Mouse (Mus musculus) liver, embryonic 14.5 days (tissue): ENCODE results near the gene Dnmt3a.

Experiments used
- CTCF ChIP-seq: IDR thresholded peaks from 2 replicates; pipeline ENCODE4 v1.5.1; 2016; ENCODE audit warnings: antibody characterized with exemption, low read depth, control low read depth
- EP300 ChIP-seq: IDR thresholded peaks from 2 replicates; pipeline ENCODE4 v1.6.1; 2016; ENCODE audit warnings: antibody characterized with exemption, low read depth

DNA sequence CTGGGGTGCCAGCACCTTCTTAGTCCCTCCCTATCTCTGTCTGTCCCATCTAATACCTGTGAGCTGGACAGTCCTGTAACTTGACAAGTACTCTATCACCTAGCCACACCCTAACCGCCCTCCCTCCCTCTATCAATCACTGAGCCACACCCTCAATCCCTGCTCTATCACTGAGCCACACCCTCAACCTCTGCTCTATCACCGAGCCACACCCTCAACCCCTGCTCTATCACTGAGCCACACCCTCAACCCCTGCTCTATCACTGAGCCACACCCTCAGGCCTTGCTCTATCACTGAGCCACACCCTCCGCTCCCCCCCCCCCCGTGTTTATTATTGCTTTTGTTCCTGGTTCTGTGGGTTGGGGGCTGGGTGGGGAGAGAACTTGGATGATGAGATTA, 10.2 kb upstream of the Dnmt3a start:
- TF ChIP-seq CTCF (no peak), EP300 (no peak)
